Mouse (Mus musculus): ENCODE results near the gene Cst13.
A peak's percentile ranks its signal among the peaks of the same experiment; 100 is the strongest.

Gene Cst13

GRCm38 (mm10) chr2:148874617-148875334, 54.9 kb downstream of the Cst13 start:
- no peak for DNase-seq (ENCODE audit: low spot score)

- DNase-seq (ENCODE audit: low spot score): peak; percentile 63
Observed at GRCm38 (mm10) chr2:148875335-148875811, 55.5 kb downstream of the Cst13 start, which contains the start of gene Cst3. Gene Cst3 (minus strand): TSS chr2:148875692.

DNA sequence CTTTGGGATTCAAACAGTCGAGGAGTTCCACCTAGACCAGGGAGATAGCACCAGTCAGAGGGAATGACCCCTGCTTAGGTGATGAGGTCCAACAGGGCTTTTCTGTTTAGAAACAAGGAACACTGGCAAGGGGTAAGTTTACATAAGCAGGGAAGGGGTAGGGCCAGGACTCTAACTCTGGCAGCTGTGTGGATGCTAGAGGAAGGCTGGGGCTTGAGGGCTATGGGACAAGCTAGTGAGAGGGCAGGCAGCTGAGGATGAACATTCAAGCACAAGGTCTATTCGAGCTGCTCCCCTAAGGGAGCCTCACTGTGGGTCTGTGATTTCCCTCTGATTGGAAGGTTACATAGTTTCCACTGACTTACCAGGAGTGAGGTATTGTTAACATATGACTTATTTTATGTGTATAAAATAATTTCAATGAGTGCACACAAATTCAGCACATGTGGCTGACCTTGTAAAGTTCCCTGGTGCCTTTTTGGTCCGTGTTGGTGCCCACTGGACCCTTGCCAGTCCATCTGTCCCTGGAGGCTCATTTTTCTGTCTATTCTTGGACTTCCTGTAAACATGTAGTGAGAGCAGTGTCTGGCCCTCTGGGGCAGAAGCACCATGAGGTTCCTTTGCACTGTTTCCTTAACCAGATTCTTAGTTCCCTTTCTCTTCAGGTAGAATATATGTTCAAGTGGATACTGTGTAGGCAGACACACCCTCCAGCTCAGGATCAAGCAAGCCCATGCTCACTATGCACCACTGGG, 57.3 kb downstream of the Cst13 start:
- no peak for DNase-seq (ENCODE audit: low spot score)

GRCm38 (mm10) chr2:148878641-148879130, 58.8 kb downstream of the Cst13 start:
- no peak for DNase-seq (ENCODE audit: low spot score)

DNA sequence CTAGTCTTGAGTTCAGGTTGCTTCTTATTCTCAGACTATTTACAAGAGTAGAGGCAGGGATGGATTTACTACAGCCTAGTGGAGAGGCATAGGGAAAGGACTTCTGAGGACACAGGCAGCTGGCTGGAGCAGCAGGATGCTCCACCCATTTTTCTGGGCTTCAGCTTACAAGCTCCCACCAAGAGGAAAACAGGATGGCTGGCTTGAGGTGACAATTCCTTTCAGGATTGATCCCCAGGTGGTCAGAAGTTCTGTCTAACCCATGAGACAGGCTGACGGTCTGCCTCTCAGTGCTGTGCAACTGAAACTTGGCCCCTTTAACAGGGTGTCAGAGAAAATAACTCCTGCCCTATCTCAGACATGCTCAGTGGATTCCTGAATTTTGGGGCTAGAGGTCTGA, 59.3 kb downstream of the Cst13 start:
- DNase-seq (ENCODE audit: low spot score): no peak
